Mouse (Mus musculus): Measurements from ENCODE around the gene Mllt11. TPM values are rescaled to one million over a fixed set of nuclear protein-coding genes. Genes with fewer than 3 reads are reported as not detected.

The Mllt11 gene
- polyA plus RNA-seq, 1 experiment from 2014 or later: 653 TPM

- no peak for ATAC-seq (ENCODE audit: low read depth)
- Histone ChIP-seq H3K27ac (ENCODE audit: low read depth, low read length) (no peak overlapping the region), H3K4me3 (ENCODE audit: low read depth, low read length) (no peak overlapping the region), H3K36me3 (ENCODE audit: control insufficient read depth, insufficient read depth, low read length) (peaks cover 10% of the 10 kb centered on the region), H3K27me3 (ENCODE audit: control insufficient read depth, insufficient read depth, low read length) (no peaks in the 10 kb centered on the region), H3K9me3 (ENCODE audit: control insufficient read depth, low read length) (no peaks in the 10 kb centered on the region), H3K9ac (replicated peaks; ENCODE audit: low read depth, low read length) (no peak overlapping the region), H3K4me2 (ENCODE audit: low read depth, low read length) (no peak overlapping the region), H3K4me1 (ENCODE audit: control insufficient read depth, insufficient read depth, low read length) (no peaks in the 10 kb centered on the region)
- WGBS: 76% methylated on average over 5 of the region's 5 CpGs
These were observed 18.4 kb upstream of the Mllt11 start for GRCm38 (mm10) chr3:95250361-95250760.

- H3K4me2 ChIP-seq (ENCODE audit: low read depth, low read length): no peak overlapping the region
- H3K27ac ChIP-seq (ENCODE audit: low read depth, low read length): no peak overlapping the region
- no peak overlapping the region for H3K9ac ChIP-seq (replicated peaks; ENCODE audit: low read depth, low read length)
- 68% methylated on average over 1 of the region's 1 CpGs for WGBS
- no peaks in the 10 kb centered on the region for H3K27me3 ChIP-seq (ENCODE audit: control insufficient read depth, insufficient read depth, low read length)
- no peaks in the 10 kb centered on the region for H3K9me3 ChIP-seq (ENCODE audit: control insufficient read depth, low read length)
- ATAC-seq (ENCODE audit: low read depth): no peak
- H3K36me3 ChIP-seq (ENCODE audit: control insufficient read depth, insufficient read depth, low read length): no peaks in the 10 kb centered on the region
- H3K4me1 ChIP-seq (ENCODE audit: control insufficient read depth, insufficient read depth, low read length): no peaks in the 10 kb centered on the region
- no peak overlapping the region for H3K4me3 ChIP-seq (ENCODE audit: low read depth, low read length)
These were observed 15.8 kb upstream of the Mllt11 start for GRCm38 (mm10) chr3:95247660-95248336.

- H3K36me3 ChIP-seq (ENCODE audit: control insufficient read depth, insufficient read depth, low read length): no peaks in the 10 kb centered on the region
- 81% methylated on average over 5 of the region's 5 CpGs for WGBS
- H3K4me2 ChIP-seq (ENCODE audit: low read depth, low read length): no peak overlapping the region
- no peak for ATAC-seq (ENCODE audit: low read depth)
- H3K27ac ChIP-seq (ENCODE audit: low read depth, low read length): no peak overlapping the region
- H3K4me1 ChIP-seq (ENCODE audit: control insufficient read depth, insufficient read depth, low read length): no peaks in the 10 kb centered on the region
- H3K9ac ChIP-seq (replicated peaks; ENCODE audit: low read depth, low read length): no peak overlapping the region
- no peak overlapping the region for H3K4me3 ChIP-seq (ENCODE audit: low read depth, low read length)
- H3K27me3 ChIP-seq (ENCODE audit: control insufficient read depth, insufficient read depth, low read length): no peaks in the 10 kb centered on the region
- H3K9me3 ChIP-seq (ENCODE audit: control insufficient read depth, low read length): no peaks in the 10 kb centered on the region
These were observed 14.7 kb upstream of the Mllt11 start for GRCm38 (mm10) chr3:95246465-95247231.

- ATAC-seq (ENCODE audit: low read depth): no peak
- no peak overlapping the region for H3K9ac ChIP-seq (replicated peaks; ENCODE audit: low read depth, low read length)
These were observed 11.1 kb upstream of the Mllt11 start for GRCm38 (mm10) chr3:95243086-95243485.

GRCm38 (mm10) chr3:95241498-95241897 is 9.5 kb upstream of the Mllt11 start, which contains the start of gene Gm128:
Gene Gm128, minus strand, starts transcription at chr3:95241598.
- Histone ChIP-seq H3K27me3 (ENCODE audit: control insufficient read depth, insufficient read depth, low read length) (no peaks in the 10 kb centered on the region), H3K9ac (replicated peaks; ENCODE audit: low read depth, low read length) (no peak within 1 kb of the TSS), H3K4me2 (ENCODE audit: low read depth, low read length) (no peak within 1 kb of the TSS), H3K9me3 (ENCODE audit: control insufficient read depth, low read length) (no peaks in the 10 kb centered on the region), H3K36me3 (ENCODE audit: control insufficient read depth, insufficient read depth, low read length) (no peaks in the 10 kb centered on the region), H3K4me1 (ENCODE audit: control insufficient read depth, insufficient read depth, low read length) (no peaks in the 10 kb centered on the region), H3K27ac (ENCODE audit: low read depth, low read length) (no peak within 1 kb of the TSS), H3K4me3 (ENCODE audit: low read depth, low read length) (no peak within 1 kb of the TSS)
- 78% methylated on average over 7 of the region's 7 CpGs for WGBS
- ATAC-seq (ENCODE audit: low read depth): no peak

More at GRCm38 (mm10) chr3:95243086-95243485, 11.1 kb upstream of the Mllt11 start:
- no peaks in the 10 kb centered on the region for H3K9me3 ChIP-seq (ENCODE audit: control insufficient read depth, low read length)
- H3K27ac ChIP-seq (ENCODE audit: low read depth, low read length): no peak overlapping the region
- H3K4me2 ChIP-seq (ENCODE audit: low read depth, low read length): no peak overlapping the region
- H3K36me3 ChIP-seq (ENCODE audit: control insufficient read depth, insufficient read depth, low read length): no peaks in the 10 kb centered on the region
- 88% methylated on average over 2 of the region's 2 CpGs for WGBS
- no peak overlapping the region for H3K4me3 ChIP-seq (ENCODE audit: low read depth, low read length)
- no peaks in the 10 kb centered on the region for H3K27me3 ChIP-seq (ENCODE audit: control insufficient read depth, insufficient read depth, low read length)
- no peaks in the 10 kb centered on the region for H3K4me1 ChIP-seq (ENCODE audit: control insufficient read depth, insufficient read depth, low read length)

GRCm38 (mm10) chr3:95240900-95241299 is 8.9 kb upstream of the Mllt11 start:
- Histone ChIP-seq H3K4me2 (ENCODE audit: low read depth, low read length) (no peak overlapping the region), H3K9ac (replicated peaks; ENCODE audit: low read depth, low read length) (no peak overlapping the region), H3K4me1 (ENCODE audit: control insufficient read depth, insufficient read depth, low read length) (no peaks in the 10 kb centered on the region), H3K27ac (ENCODE audit: low read depth, low read length) (no peak overlapping the region), H3K27me3 (ENCODE audit: control insufficient read depth, insufficient read depth, low read length) (no peaks in the 10 kb centered on the region), H3K36me3 (ENCODE audit: control insufficient read depth, insufficient read depth, low read length) (0 out of 2 replicates have a peak, but pooled peaks cover 3% of the 10 kb centered on the region), H3K9me3 (ENCODE audit: control insufficient read depth, low read length) (no peaks in the 10 kb centered on the region), H3K4me3 (ENCODE audit: low read depth, low read length) (no peak overlapping the region)
- no peak for ATAC-seq (ENCODE audit: low read depth)
- WGBS: 41% methylated on average over 17 of the region's 17 CpGs

GRCm38 (mm10) chr3:95239971-95240370 is 8.0 kb upstream of the Mllt11 start:
- Histone ChIP-seq H3K27me3 (ENCODE audit: control insufficient read depth, insufficient read depth, low read length) (no peaks in the 10 kb centered on the region), H3K9me3 (ENCODE audit: control insufficient read depth, low read length) (no peaks in the 10 kb centered on the region), H3K36me3 (ENCODE audit: control insufficient read depth, insufficient read depth, low read length) (peaks cover 11% of the 10 kb centered on the region), H3K27ac (ENCODE audit: low read depth, low read length) (no peak overlapping the region), H3K4me1 (ENCODE audit: control insufficient read depth, insufficient read depth, low read length) (no peaks in the 10 kb centered on the region), H3K9ac (replicated peaks; ENCODE audit: low read depth, low read length) (no peak overlapping the region), H3K4me2 (ENCODE audit: low read depth, low read length) (no peak overlapping the region), H3K4me3 (ENCODE audit: low read depth, low read length) (no peak overlapping the region)
- WGBS: 93% methylated on average over 12 of the region's 12 CpGs
- ATAC-seq (ENCODE audit: low read depth): no peak

GRCm38 (mm10) chr3:95239022-95239421 is 7.1 kb upstream of the Mllt11 start:
- H3K36me3 ChIP-seq (ENCODE audit: control insufficient read depth, insufficient read depth, low read length): peaks cover 21% of the 10 kb centered on the region
- no peak overlapping the region for H3K27ac ChIP-seq (ENCODE audit: low read depth, low read length)
- H3K4me2 ChIP-seq (ENCODE audit: low read depth, low read length): no peak overlapping the region
- no peaks in the 10 kb centered on the region for H3K9me3 ChIP-seq (ENCODE audit: control insufficient read depth, low read length)
- H3K9ac ChIP-seq (replicated peaks; ENCODE audit: low read depth, low read length): no peak overlapping the region
- H3K27me3 ChIP-seq (ENCODE audit: control insufficient read depth, insufficient read depth, low read length): no peaks in the 10 kb centered on the region
- no peak overlapping the region for H3K4me3 ChIP-seq (ENCODE audit: low read depth, low read length)
- 92% methylated on average over 6 of the region's 6 CpGs for WGBS
- no peaks in the 10 kb centered on the region for H3K4me1 ChIP-seq (ENCODE audit: control insufficient read depth, insufficient read depth, low read length)
- ATAC-seq (ENCODE audit: low read depth): no peak

- 89% methylated on average over 8 of the region's 8 CpGs for WGBS
- no peak overlapping the region for H3K4me2 ChIP-seq (ENCODE audit: low read depth, low read length)
- H3K27me3 ChIP-seq (ENCODE audit: control insufficient read depth, insufficient read depth, low read length): no peaks in the 10 kb centered on the region
- no peak overlapping the region for H3K4me3 ChIP-seq (ENCODE audit: low read depth, low read length)
- no peaks in the 10 kb centered on the region for H3K9me3 ChIP-seq (ENCODE audit: control insufficient read depth, low read length)
- H3K9ac ChIP-seq (replicated peaks; ENCODE audit: low read depth, low read length): no peak overlapping the region
- H3K36me3 ChIP-seq (ENCODE audit: control insufficient read depth, insufficient read depth, low read length): peaks cover 31% of the 10 kb centered on the region
- no peak for ATAC-seq (ENCODE audit: low read depth)
- H3K27ac ChIP-seq (ENCODE audit: low read depth, low read length): no peak overlapping the region
- H3K4me1 ChIP-seq (ENCODE audit: control insufficient read depth, insufficient read depth, low read length): no peaks in the 10 kb centered on the region
These were observed 5.6 kb upstream of the Mllt11 start for GRCm38 (mm10) chr3:95237541-95238099.
